Mouse (Mus musculus): ENCODE results near the gene Dab1. TPM values are rescaled to one million over a fixed set of nuclear protein-coding genes. Genes with fewer than 3 reads are reported as not detected.

The Dab1 gene
- total RNA-seq, 2 experiments from 2014 or later = not detected

DNA sequence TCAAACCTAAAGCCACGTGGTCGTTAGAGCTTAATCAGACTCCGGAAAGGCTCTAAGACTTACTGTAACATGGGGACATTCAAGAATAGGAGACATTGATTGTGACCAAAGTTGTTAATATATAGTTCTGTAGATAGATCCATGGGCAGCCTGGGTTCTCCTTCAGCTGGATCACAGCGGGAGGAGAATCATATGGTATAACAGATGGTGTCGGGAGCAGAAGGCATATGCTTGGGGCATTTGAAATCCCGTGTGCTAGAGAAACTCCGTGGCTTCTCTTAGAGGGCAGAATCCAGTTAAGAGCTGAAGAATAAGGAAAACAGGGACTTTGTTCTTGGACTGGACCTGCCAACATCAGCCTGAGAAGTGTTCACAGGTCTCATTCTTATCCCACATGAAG lies 904.6 kb downstream of the Dab1 start:
- ATAC-seq (replicated peaks; ENCODE audit: low FRiP score, poor library complexity, severe bottlenecking) = no peak

DNA sequence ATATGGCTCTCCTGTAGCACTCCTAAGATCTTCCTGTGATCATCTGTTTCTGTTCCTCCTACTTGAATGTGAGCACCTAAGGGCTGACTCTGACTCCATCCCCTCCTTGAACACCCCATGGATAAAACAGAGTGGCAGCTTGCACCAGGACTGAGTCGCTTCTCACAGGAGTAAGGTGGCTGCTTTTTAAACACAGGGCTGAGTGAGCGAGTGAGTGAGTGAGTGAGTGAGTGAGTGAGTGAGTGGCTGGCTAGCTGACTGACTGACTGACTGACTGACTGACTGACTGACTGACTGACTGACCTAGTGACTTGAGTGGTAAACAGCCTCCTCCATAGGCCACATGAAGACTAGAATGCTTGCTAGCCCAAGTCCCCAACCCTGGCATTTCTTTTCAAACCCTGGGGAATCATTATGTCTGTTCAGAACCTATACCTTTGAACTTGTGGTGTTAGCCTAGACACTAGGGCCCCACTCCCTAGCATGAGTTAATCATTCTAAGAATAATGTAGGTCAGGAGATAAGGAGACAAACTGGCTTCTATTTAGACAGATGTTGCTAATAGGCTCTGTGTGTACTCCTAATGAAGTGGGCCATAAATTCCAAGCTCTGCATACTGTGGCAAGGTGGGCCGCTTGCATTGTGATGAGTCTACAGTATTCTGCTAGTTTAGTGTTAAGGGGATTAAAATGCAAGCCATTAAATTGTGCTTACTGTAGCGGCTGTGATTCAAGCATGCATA lies 910.9 kb downstream of the Dab1 start:
- ATAC-seq (replicated peaks; ENCODE audit: low FRiP score, poor library complexity, severe bottlenecking) = no peak

DNA sequence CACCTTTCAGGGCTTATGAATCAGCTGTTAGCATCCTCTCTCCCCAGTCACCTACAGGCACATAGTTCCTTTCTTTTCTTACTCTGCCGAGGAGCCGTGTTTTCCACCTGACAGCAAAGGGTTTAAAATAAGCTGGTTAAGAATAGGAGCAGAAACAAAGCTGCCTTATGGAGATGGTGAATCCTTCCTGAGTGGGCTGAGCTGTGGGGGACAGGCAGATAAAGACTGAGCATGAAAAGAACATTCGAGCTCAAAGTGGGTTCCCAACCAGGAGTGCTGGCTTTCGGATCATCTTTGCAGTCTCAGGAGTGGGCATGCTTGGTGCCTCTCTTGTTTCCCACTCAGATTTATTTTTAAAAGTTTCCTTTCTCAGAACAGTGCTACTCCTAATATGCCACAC lies 913.7 kb downstream of the Dab1 start:
- no peak for ATAC-seq (replicated peaks; ENCODE audit: low FRiP score, poor library complexity, severe bottlenecking)

DNA sequence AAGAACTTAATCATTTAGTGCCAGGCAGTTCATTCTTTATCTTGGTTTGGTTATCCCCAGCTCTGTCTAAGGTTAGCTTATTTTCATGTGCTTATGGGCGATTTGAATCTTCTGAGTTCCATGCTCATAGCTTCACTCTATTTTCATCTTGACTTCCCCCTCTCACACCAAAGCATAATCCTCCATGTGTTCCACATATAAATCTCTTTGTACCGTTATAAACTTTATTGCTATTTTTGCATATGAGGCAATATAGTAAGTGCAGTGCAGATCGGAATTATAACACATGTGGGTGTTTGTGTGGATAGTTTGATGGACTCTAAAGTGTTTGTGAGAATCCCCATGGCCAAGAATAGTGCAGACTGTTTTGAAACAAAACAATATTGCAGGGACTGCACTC lies 919.3 kb downstream of the Dab1 start:
- ATAC-seq (replicated peaks; ENCODE audit: low FRiP score, poor library complexity, severe bottlenecking) = no peak

- no peak for ATAC-seq (replicated peaks; ENCODE audit: low FRiP score, poor library complexity, severe bottlenecking)
Observed at GRCm38 (mm10) chr4:104539047-104539446, 919.9 kb downstream of the Dab1 start.

DNA sequence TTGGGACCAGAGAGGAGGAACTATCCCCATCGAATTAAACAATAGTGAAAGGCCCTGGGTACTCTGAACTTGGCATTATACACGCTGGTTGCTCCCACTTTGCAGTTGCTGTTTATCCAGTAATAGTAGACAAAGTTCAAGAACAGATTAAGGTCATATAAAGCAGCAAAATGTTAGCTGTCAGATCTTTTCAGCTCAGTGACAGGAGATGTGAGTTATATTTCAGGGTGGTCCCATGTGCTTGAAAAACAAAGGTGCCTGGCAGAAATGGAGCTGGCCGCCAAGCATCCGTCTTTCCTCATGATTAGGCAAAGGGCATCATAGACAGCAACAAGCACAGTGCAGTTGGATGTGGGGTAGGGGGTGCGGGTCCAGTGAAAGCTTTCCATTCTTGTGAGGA lies 927.9 kb downstream of the Dab1 start:
- no peak for ATAC-seq (replicated peaks; ENCODE audit: low FRiP score, poor library complexity, severe bottlenecking)

- no peak for ATAC-seq (replicated peaks; ENCODE audit: low FRiP score, poor library complexity, severe bottlenecking)
Observed at GRCm38 (mm10) chr4:104548287-104548686, 929.1 kb downstream of the Dab1 start.

DNA sequence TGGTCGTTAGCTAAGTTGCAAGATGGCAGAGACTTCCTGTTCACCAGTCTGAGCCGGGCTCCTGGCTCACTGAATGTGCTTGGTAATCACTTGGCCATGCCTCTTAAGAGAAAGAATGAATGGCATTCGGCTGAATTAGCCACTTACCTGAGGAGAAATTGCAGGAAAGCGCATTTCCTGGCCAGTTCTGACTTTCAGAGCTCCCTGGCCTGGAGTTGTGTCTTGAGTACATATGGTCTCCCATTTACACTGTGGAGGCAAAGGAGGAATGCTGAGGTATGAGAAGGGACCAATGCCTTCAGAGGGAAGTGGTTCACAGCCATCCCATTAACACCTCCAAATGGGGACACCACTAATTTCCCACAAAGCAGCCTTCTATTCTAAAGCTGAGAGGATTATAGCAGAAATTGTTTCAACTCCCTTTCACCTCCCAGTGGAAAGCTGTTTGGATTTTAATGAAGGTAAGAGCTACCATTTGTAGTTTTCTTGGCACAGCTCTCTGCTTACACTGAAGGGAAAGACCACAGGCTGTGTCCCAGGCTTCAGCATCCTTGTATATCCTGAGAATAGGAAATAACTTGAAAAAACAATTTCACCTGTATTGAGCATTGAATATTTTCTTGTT lies 931.5 kb downstream of the Dab1 start:
- no peak for ATAC-seq (replicated peaks; ENCODE audit: low FRiP score, poor library complexity, severe bottlenecking)

DNA sequence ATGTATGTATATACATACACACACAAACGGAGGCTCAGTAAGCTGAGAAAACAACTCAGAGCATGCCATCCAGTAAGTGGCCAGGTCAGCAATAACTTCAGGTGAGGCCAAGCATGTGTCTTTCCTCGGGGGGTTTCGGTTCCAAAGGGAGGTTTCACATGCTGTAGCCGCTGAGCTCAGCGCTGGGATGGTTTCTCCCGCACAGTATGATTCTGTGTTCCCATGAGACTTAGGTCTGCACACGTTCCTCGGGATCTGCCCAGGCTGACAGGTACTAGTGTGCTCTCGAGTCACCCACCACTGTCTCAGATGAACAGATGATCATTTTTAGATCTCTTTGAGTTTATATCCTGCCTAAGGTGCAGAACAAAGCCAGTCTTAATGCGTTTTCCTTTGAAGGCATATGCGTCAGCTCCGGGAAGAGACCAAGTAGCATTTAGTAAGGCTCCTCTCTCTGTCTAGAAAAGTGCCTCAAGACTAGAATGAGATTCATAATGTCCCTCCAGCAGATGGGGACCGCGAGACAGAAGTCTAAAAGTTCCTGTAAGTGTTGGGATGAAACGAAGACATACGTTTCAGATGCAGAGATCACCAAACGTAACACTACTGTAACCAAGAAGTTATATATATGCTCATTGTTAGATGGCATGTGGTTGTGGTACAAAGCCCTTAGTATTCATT lies 932.4 kb downstream of the Dab1 start:
- ATAC-seq (replicated peaks; ENCODE audit: low FRiP score, poor library complexity, severe bottlenecking) = no peak

DNA sequence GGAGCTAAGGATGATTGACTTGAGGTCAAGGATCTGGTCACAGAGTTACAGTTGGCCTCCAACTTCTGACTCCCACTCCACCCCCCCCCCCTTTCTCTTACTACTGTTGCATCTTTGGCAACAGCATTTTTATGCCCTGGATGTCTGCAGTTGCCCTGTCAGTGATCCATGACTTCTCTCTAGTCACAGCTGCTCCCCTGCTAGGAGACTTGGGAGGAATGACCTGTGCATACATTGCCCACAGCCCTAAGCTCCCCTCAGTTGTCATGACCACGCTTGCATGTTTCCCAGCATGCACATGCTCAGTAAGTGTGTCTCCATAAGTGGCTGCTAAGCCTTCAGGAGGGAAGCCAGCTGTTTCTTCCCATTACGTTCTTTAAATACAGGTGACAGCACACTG lies 936.2 kb downstream of the Dab1 start:
- no peak for ATAC-seq (replicated peaks; ENCODE audit: low FRiP score, poor library complexity, severe bottlenecking)

DNA sequence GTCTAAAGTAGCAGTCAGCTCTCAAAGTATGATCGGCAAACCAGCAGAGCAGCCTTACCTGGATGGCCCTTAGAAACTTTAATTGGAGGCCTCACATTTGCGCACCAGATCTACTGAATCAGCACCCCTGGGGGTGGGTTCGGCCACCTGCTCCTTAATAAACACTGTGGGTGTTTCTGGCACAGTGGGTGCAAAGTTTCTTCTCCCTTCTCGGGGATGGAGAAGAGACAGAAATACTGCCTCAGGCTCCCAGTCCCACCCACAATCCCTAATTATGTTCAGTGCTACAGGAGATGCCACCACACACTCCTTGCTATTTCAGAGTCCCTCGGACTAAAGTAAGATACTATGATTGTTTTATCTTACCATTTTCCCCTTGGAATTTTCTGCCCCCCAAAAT lies 944.4 kb downstream of the Dab1 start:
- ATAC-seq (replicated peaks; ENCODE audit: low FRiP score, poor library complexity, severe bottlenecking) = no peak

GRCm38 (mm10) chr4:104570523-104570922 lies 951.4 kb downstream of the Dab1 start:
- no peak for ATAC-seq (replicated peaks; ENCODE audit: low FRiP score, poor library complexity, severe bottlenecking)

DNA sequence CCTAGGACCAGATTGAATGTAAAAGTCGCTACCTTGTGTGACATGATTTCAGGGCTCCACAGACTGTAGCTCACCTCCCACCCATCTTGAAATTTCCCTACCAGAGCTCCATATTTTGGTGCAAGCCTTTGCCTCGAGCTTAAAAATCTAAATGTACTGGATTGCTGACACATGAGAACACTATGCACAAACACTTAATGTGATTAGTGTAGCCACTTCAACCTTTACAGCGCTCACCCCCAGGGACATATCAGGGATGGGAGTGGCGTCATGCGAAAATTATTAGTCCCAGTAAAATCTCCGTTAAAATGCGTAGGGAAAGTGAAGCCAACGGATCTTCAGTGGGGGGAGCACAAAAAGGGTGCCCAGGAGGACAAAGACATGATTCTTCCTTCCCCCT lies 953.3 kb downstream of the Dab1 start:
- ATAC-seq (replicated peaks; ENCODE audit: low FRiP score, poor library complexity, severe bottlenecking) = no peak

GRCm38 (mm10) chr4:104573419-104573818 lies 954.3 kb downstream of the Dab1 start:
- ATAC-seq (replicated peaks; ENCODE audit: low FRiP score, poor library complexity, severe bottlenecking) = no peak

GRCm38 (mm10) chr4:104578370-104578769 lies 959.2 kb downstream of the Dab1 start:
- no peak for ATAC-seq (replicated peaks; ENCODE audit: low FRiP score, poor library complexity, severe bottlenecking)

GRCm38 (mm10) chr4:104579946-104580544 lies 960.9 kb downstream of the Dab1 start:
- ATAC-seq (replicated peaks; ENCODE audit: low FRiP score, poor library complexity, severe bottlenecking) = no peak

DNA sequence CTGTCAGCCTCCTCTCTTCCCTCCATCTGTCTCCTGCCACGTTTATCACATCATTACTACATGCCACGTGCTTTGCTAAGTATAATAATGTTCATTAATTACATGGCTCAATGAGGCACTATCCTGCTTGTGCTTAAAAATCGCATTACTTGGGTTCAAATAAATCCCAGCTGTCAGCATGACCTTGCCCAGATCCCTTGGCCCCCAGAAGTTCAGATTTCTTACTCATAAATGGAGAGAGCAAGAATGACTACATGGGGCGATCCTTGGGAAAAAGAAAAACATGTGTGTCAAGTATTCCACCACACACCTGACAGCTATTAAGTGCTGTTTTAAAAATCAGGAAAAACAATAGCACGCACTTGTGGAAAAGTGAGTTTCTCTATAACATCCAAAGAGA lies 963.6 kb downstream of the Dab1 start:
- ATAC-seq (replicated peaks; ENCODE audit: low FRiP score, poor library complexity, severe bottlenecking) = no peak

DNA sequence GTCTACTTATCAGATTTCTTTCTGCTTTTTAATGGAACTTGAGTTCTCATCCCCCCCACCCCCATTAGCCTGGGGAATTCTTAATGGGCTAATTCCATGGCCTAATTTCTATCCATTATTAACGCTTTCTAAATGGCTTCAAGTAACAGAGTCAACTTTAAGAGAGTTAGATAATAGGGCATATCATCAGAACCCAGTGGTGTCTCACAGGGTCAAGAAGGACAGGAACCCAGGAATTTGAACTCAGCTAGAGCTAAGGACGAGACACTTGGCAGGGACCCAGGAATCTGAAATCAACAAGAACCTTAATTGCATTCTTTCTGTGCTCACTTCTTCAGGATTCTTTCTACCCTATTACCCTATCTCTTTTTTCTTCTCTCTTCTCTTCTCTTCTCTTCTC lies 968.7 kb downstream of the Dab1 start:
- ATAC-seq (replicated peaks; ENCODE audit: low FRiP score, poor library complexity, severe bottlenecking) = no peak

GRCm38 (mm10) chr4:104596936-104597335 lies 977.8 kb downstream of the Dab1 start:
- no peak for ATAC-seq (replicated peaks; ENCODE audit: low FRiP score, poor library complexity, severe bottlenecking)

DNA sequence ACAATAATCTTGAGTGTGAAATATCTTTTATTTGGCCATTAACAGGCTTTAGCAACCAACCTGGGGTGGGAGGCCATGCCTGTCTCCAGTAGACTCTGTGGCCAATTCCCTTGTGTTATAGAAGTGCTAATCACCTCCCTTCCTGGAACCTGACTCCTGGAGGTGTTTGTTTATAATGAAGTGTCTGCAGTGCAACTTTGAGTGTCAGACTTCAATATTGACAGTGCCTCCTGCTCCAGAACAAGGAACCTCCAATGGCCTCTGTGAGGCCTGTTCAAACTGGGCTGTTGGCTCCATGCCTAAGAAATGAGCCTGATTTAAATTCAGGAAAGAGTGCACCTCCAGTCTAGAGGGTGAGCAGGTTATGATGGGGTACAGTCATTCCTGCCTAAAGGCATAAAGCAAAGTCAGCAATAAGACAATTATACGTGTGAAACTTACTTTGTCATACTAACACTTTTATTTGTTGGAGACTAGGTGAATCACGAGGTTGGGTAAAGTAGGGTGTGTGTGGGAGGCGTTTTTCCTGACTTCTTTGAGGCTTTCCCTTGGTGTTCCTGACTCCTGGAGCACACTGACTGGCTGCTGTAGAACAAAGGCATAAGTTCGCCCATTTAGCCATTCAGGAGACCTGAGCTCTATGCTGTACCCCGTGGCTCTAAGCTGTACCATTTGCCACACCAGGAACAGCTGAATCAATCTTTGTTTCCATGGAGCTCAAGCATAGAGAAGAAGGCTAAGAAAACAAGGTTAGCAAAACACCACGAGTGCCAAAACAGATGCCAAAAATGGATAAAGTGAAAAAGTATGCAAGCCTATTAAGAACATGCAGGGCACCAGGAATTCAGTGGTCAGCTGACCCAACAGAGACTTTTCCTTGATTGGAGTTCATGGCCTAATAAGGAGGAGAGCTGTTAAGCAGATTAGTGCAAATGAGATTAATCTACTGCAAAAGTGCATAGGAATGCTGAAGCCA lies 978.6 kb downstream of the Dab1 start:
- ATAC-seq (replicated peaks; ENCODE audit: low FRiP score, poor library complexity, severe bottlenecking) = no peak

Measured in erythroid progenitor cell, adult 5-6 weeks (primary cell).